Mouse (Mus musculus) ES-Bruce4 (cell line): ENCODE data around the gene Bcl2l12. TPM values are rescaled to one million over a fixed set of nuclear protein-coding genes. Genes with fewer than 3 reads are reported as not detected.
A peak's percentile ranks its signal among the peaks of the same experiment; 100 is the strongest.

Experiments used
- H3K27ac ChIP-seq: 2 replicates; pipeline ENCODE4 v1.5.1; 2012; ENCODE audit warnings: low read length, inconsistent platforms; ENCODE audit not compliant: insufficient read depth
- H3K27me3 ChIP-seq: 2 replicates; pipeline ENCODE4 v1.6.1; 2012; ENCODE audit warnings: mild to moderate bottlenecking, low read length, inconsistent platforms; ENCODE audit not compliant: control insufficient read depth, poor library complexity, insufficient read depth, severe bottlenecking
- H3K36me3 ChIP-seq: 2 replicates; pipeline ENCODE4 v1.6.1; 2012; ENCODE audit warnings: inconsistent platforms, mild to moderate bottlenecking, low read length, moderate library complexity; ENCODE audit not compliant: control insufficient read depth, poor library complexity, insufficient read depth, severe bottlenecking
- H3K4me1 ChIP-seq: one replicate; pipeline ENCODE4 v1.8.1; 2011; ENCODE audit warnings: low read length; ENCODE audit not compliant: control insufficient read depth, insufficient read depth
- H3K4me3 ChIP-seq: 2 replicates; pipeline ENCODE4 v1.5.1; 2011; ENCODE audit warnings: low read depth, mild to moderate bottlenecking, low read length
- H3K9ac ChIP-seq: 2 replicates; pipeline ENCODE4 v1.6.1; 2012; ENCODE audit warnings: low read depth, mild to moderate bottlenecking, inconsistent platforms; ENCODE audit not compliant: poor library complexity, severe bottlenecking
- H3K9me3 ChIP-seq: replicated peaks from 2 replicates; pipeline ENCODE4 v1.6.1; 2012; ENCODE audit warnings: mild to moderate bottlenecking, low read length, inconsistent platforms; ENCODE audit not compliant: control insufficient read depth, poor library complexity, insufficient read depth, severe bottlenecking
- CTCF ChIP-seq: IDR thresholded peaks from one replicate; pipeline ENCODE4 v1.8.1; 2011; ENCODE audit warnings: low read depth, low read length
- EP300 ChIP-seq: IDR thresholded peaks from 2 replicates; pipeline ENCODE4 v1.6.1; 2011; ENCODE audit warnings: low read depth, low read length; ENCODE audit not compliant: insufficient read depth
- POLR2A ChIP-seq: IDR thresholded peaks from one replicate; pipeline ENCODE4 v1.8.1; 2011; ENCODE audit warnings: low read length; ENCODE audit not compliant: insufficient read depth
- polyA plus RNA-seq: library from polyadenylated mRNA; stranded (reverse); fragments of >200 nt; gene quantifications from 2 replicates; pipeline ENCODE4 v1.2.4, GENCODE M21; 2011; ENCODE audit warnings: low read depth; ENCODE audit not compliant: missing spikeins, insufficient read depth, insufficient read length

The Bcl2l12 gene
- polyA plus RNA-seq, 1 experiment: 41.9 TPM

DNA sequence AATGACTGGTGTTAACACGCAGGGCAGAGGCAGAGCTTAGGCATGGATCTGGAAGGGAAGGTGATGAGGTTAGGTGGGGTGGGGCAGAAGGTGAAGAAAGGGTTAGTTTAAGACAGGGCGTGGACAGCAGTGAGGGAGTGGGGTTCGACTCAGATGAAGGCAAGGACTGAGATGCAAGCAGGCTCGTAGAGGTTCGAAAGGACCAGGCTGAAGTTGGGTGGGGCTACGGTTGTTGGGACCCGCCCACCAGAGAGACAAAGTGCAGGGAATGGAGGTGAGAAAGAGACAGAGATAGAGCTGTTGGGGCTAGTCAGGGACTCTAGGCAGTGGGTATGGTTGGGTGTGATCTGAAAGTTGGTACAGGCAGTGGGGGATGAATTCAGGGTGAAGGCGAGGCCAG, 36.2 kb downstream of the Bcl2l12 start:
- H3K36me3 ChIP-seq: peaks cover 44% of the 10 kb centered on the region
- no peak overlapping the region for H3K27ac ChIP-seq
- H3K27me3 ChIP-seq: no peaks in the 10 kb centered on the region
- H3K9ac ChIP-seq: no peak overlapping the region
- H3K4me3 ChIP-seq: no peak overlapping the region
- no peaks in the 10 kb centered on the region for H3K9me3 ChIP-seq
- no peak for TF ChIP-seq EP300
- H3K4me1 ChIP-seq: no peaks in the 10 kb centered on the region

- no peaks in the 10 kb centered on the region for H3K27me3 ChIP-seq
- no peak overlapping the region for H3K9ac ChIP-seq
- no peaks in the 10 kb centered on the region for H3K4me1 ChIP-seq
- H3K9me3 ChIP-seq: no peaks in the 10 kb centered on the region
- TF ChIP-seq POLR2A: no peak
- no peak for TF ChIP-seq CTCF
- TF ChIP-seq EP300: no peak
- H3K36me3 ChIP-seq: peaks cover 38% of the 10 kb centered on the region
- H3K27ac ChIP-seq: no peak overlapping the region
- H3K4me3 ChIP-seq: no peak overlapping the region
Measured at GRCm38 (mm10) chr7:44960512-44960910, 38.0 kb downstream of the Bcl2l12 start.

DNA sequence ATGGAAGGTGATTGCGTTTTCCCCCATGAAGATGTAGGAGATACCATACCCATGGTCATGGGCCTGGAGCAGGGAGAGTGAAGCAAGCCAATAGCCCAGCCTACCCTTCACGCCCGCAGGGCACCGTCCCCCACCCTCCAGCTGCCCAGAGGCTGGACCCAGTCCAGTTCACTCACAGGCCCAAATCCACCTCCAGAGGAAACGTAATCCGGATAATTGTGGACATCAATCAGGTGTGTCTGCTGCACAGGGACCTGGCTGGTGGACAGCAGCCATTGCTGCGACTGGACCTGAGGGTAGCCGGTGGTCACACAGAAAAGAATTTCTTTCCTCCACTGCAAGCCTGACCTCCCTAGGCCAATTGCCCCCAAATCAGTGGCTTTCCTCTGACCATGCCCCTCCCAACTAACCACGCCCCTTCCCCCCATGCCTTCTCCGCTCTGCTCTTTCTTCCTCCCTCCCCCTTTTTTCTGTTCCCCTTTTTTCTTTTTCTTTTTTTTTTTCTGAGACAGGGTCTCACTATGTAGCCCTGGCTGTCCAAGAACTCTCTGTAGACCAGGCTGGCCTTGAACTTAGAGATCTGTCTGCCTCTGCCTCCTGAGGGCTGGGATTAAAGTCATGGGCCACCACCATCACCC, 38.5 kb downstream of the Bcl2l12 start:
- H3K4me1 ChIP-seq: no peaks in the 10 kb centered on the region
- H3K9me3 ChIP-seq: no peaks in the 10 kb centered on the region
- TF ChIP-seq EP300 (no peak), POLR2A (no peak), CTCF (no peak)
- H3K27me3 ChIP-seq: no peaks in the 10 kb centered on the region
- peaks cover 33% of the 10 kb centered on the region for H3K36me3 ChIP-seq
- H3K27ac ChIP-seq: no peak overlapping the region
- H3K9ac ChIP-seq: no peak overlapping the region
- no peak overlapping the region for H3K4me3 ChIP-seq

- Histone ChIP-seq H3K9me3 (no peaks in the 10 kb centered on the region), H3K27me3 (no peaks in the 10 kb centered on the region), H3K36me3 (peaks cover 30% of the 10 kb centered on the region), H3K4me3 (no peak overlapping the region), H3K9ac (no peak overlapping the region), H3K27ac (no peak overlapping the region), H3K4me1 (no peaks in the 10 kb centered on the region)
- TF ChIP-seq POLR2A (no peak), CTCF (no peak), EP300 (no peak)
Measured at GRCm38 (mm10) chr7:44959281-44959680, 39.2 kb downstream of the Bcl2l12 start.

- H3K4me3 ChIP-seq: no peak overlapping the region
- no peaks in the 10 kb centered on the region for H3K9me3 ChIP-seq
- H3K4me1 ChIP-seq: peaks cover 2% of the 10 kb centered on the region
- peak; percentile 34 for TF ChIP-seq CTCF
- no peak for TF ChIP-seq EP300
- no peak for TF ChIP-seq POLR2A
- no peaks in the 10 kb centered on the region for H3K27me3 ChIP-seq
- H3K36me3 ChIP-seq: peaks cover 23% of the 10 kb centered on the region
- no peak overlapping the region for H3K27ac ChIP-seq
- no peak overlapping the region for H3K9ac ChIP-seq
Measured at GRCm38 (mm10) chr7:44958208-44958607, 40.3 kb downstream of the Bcl2l12 start.

DNA sequence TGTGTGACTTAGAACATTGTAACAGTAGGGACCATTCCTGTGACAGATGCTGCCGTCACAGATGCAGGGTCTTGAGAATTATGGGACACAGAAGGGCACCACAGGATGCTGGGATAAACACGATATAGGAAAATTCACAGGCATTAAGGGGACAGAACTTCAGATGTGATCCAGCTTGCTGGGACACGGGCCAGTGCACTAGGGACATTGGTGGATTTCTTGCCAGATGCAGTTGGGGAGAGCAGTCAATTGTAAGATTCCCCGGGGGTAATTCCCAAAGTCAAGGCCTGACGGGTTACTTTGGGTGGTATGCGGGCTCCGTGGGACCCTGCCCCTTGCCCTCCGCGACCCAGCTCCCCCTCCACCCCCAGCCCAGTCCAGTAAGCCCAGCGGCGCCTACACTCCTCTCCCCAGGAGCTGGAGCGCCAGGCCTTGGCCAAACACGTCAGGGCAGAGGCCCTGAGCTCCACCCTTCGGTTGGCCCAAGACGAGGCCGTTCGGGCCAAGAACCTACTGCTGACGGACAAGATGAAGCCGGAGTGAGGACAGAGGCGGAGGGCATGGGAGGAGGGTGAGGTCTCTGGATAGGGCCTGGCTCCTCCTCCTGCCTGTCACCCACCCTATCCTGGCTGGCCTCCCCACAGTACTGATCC, 41.2 kb downstream of the Bcl2l12 start:
- H3K27me3 ChIP-seq: no peaks in the 10 kb centered on the region
- H3K36me3 ChIP-seq: peaks cover 23% of the 10 kb centered on the region
- no peak overlapping the region for H3K9ac ChIP-seq
- no peak overlapping the region for H3K27ac ChIP-seq
- H3K4me3 ChIP-seq: no peak overlapping the region
- peaks cover 2% of the 10 kb centered on the region for H3K4me1 ChIP-seq
- TF ChIP-seq POLR2A (no peak), EP300 (no peak), CTCF (no peak)
- no peaks in the 10 kb centered on the region for H3K9me3 ChIP-seq
